Mouse (Mus musculus) olfactory bulb, adult 2 months (tissue): ENCODE measurements around the gene Foxc1.

Experiments used
- CTCF ChIP-seq: fragments of 200-500 bp; IDR thresholded peaks from 2 replicates; pipeline ENCODE4 v1.5.1; 2012; ENCODE audit warnings: low read depth, mild to moderate bottlenecking, low read length, moderate library complexity; ENCODE audit not compliant: insufficient read depth
- POLR2A ChIP-seq: fragments of 200-500 bp; IDR thresholded peaks from 2 replicates; pipeline ENCODE4 v1.6.1; 2012; ENCODE audit warnings: mild to moderate bottlenecking, low read depth, low read length, moderate library complexity; ENCODE audit not compliant: insufficient read depth

DNA sequence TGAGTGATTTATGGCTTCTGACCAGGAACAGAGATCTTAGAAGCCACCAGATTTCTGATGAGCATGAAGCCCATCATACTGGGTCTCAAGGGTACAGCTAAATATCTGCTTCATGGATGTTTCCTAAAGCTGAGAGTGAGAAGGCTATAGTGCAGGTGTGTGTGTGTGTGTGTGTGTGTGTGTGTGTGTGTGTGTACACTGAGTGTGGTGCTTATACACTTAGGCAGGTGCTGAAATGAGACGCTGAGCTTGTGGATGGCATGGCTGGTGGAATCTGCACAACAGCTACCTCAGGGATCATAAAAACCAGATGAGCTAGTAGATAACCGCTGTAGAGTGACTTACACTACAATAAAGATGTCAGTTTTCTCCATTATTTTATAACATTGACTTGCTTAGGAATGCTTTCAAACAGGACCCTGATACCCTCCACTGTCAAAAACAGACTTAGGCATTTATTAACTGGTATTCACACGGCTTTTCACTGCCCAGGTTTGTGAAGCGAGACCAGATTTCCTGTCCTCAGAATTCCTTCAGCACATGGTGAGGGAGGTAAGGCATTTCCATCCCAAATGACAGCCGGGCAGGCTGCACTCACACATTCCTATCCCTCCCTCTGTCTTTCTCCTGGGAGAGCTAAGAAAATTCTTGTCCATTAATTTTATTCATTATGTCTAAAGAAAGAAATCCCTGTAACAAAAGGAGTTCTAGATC, 43.0 kb downstream of the Foxc1 start:
- TF ChIP-seq CTCF, result no peak
- no peak for TF ChIP-seq POLR2A
